Mouse (Mus musculus): Measurements from ENCODE around the gene Arhgef28.

DNA sequence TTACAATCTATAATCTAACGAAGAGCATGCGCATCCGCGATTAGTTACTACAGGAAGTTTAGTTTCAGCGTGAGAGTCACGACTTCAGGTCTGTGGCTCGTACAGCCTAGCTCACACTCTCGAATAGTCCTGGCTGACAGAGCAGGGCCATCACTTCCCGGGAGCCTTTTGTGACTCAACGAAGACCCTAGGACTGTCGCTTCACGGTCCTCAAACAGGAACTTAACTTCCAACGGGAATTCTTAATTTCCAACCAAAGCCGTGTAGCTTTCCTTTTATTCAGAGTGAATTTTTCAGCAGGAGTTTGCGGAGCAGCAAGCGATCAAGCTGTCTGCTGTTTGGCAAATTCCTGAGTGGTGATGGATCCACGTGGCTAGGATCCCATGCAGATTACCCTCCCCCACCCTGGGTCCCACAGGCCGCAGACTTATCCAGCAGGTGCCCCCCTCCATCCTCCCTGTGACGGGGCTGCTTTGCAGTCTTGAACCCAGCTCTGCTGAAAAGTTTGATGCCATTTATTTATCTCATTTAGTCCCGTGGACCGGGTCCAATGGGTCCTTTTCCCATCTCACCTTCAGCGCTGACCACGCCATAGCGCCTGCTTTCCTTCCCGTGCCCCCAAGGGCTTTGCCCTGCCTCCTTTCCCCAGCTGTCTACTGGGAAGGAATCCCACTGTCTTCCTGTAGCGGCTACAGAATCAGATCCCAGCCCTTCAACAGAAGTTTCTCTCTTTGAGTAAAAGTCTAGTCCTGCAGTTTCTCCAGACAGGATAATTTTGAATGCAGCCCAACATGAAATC lies 180.3 kb downstream of the Arhgef28 start:
- TF ChIP-seq CTCF (IDR thresholded peaks at IDR 0.05; ENCODE audit: low read depth) (no peak), EP300 (IDR thresholded peaks at IDR 0.05; ENCODE audit: low read depth) (no peak)
